Mouse (Mus musculus) embryonic fibroblast, embryonic 13.5 days (primary cell): ENCODE measurements at regions not wholly inside any gene's neighbourhood (a gene's known extent, or its start where the extent isn't known, plus 50 kb on each side); places are given as distances from the start of the nearest gene placed in this dataset.

Source experiments
- H3K27ac ChIP-seq: 2 replicates; pipeline ENCODE4 v1.5.1; 2012; ENCODE audit warnings: low read length, control low read depth, inconsistent platforms; ENCODE audit not compliant: insufficient read depth
- H3K4me1 ChIP-seq: 2 replicates; pipeline ENCODE4 v1.6.1; 2011; ENCODE audit warnings: low read length; ENCODE audit not compliant: control insufficient read depth, insufficient read depth
- H3K4me3 ChIP-seq: 2 replicates; pipeline ENCODE4 v1.5.1; 2011; ENCODE audit warnings: mild to moderate bottlenecking, control low read depth, low read length; ENCODE audit not compliant: insufficient read depth
- CTCF ChIP-seq: IDR thresholded peaks from 2 replicates; pipeline ENCODE4 v1.5.1; 2011; ENCODE audit warnings: mild to moderate bottlenecking, control low read depth, low read length, moderate library complexity, borderline replicate concordance; ENCODE audit not compliant: insufficient read depth
- POLR2A ChIP-seq: IDR thresholded peaks from 2 replicates; pipeline ENCODE4 v1.6.1; 2011; ENCODE audit warnings: low read depth, mild to moderate bottlenecking, control low read depth, low read length, moderate library complexity

- Histone ChIP-seq H3K27ac (no peak overlapping the region), H3K4me3 (no peak overlapping the region), H3K4me1 (no peaks in the 10 kb centered on the region)
- TF ChIP-seq POLR2A, result no peak
- TF ChIP-seq CTCF, result no peak
Measured at GRCm38 (mm10) chr19:60040721-60041120, 97.3 kb upstream of the Rab11fip2 start.

DNA sequence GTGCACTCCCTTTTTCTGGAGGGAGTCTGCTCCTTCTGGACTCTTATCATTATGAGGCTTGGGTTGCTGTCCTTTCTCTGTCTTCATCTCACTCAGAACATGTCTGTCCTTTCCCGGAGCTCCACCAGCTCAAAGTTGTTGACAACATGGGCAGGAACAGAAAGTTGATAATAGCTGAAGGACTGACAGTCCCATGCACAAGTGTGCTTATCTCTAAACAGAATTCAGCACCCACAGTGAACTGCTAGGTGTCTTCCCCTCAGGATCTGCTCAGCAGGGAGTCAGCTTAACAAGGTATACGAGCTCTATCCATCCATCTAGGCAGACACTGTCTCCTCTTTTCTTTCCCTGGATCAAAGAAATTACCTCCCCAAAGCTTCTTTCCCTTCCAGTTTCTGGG lies 89.2 kb upstream of the Rab11fip2 start:
- Histone ChIP-seq H3K4me3 (no peak overlapping the region), H3K4me1 (no peaks in the 10 kb centered on the region), H3K27ac (no peak overlapping the region)
- no peak for TF ChIP-seq POLR2A
- TF ChIP-seq CTCF, result no peak

GRCm38 (mm10) chr19:60030212-60030788 lies 86.8 kb upstream of the Rab11fip2 start:
- H3K4me3 ChIP-seq, result no peak overlapping the region
- no peaks in the 10 kb centered on the region for H3K4me1 ChIP-seq
- no peak overlapping the region for H3K27ac ChIP-seq
- TF ChIP-seq POLR2A (no peak), CTCF (no peak)

GRCm38 (mm10) chr19:60029720-60030119 lies 86.3 kb upstream of the Rab11fip2 start:
- Histone ChIP-seq H3K4me3 (no peak overlapping the region), H3K4me1 (no peaks in the 10 kb centered on the region), H3K27ac (no peak overlapping the region)
- no peak for TF ChIP-seq CTCF
- no peak for TF ChIP-seq POLR2A

GRCm38 (mm10) chr19:60015614-60016300 lies 72.3 kb upstream of the Rab11fip2 start:
- Histone ChIP-seq H3K4me1 (no peaks in the 10 kb centered on the region), H3K27ac (no peak overlapping the region), H3K4me3 (no peak overlapping the region)
- TF ChIP-seq CTCF (no peak), POLR2A (no peak)

GRCm38 (mm10) chr19:59995557-59995956 lies 52.1 kb upstream of the Rab11fip2 start:
- no peak for TF ChIP-seq CTCF
- no peak for TF ChIP-seq POLR2A
- Histone ChIP-seq H3K4me1 (peaks cover 5% of the 10 kb centered on the region), H3K27ac (no peak overlapping the region; the same call in 1 of the 2 replicates), H3K4me3 (no peak overlapping the region)
